Mouse (Mus musculus) T-helper 1 cell (primary cell): ENCODE data around the gene Ssu2.

Source experiments
- in situ Hi-C: fragments of 300-600 bp; cut with MboI, MseI; formaldehyde crosslinking; loops from one replicate; pipeline ENCODE4 v1.15.1; 2025; ENCODE audit warnings: high pct_unique_total_duplicates

Gene Ssu2

DNA sequence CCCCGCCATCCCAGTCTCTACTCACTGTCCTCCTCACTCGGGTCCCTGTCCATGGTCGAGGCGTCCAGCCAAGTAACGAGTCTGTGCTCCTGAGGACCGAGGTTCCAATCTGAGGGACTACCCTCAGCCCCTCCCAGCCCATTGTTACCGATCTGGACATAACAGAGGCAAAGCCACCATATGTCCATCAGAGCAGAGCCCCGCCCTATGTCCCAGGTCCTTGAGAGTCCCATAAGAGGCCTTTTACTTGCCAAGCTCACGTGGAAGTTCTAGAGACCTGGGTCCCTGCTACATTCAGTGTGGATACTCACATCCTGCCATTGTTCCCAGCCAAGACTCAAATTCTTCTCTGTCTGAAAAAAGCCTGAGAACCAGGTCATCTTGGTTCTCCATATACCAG, at the start of gene Ssu2:
Gene Ssu2 (minus strand): TSS at position 77 of the 400 bp plus-strand sequence.
- in situ Hi-C loops: no loop called here

DNA sequence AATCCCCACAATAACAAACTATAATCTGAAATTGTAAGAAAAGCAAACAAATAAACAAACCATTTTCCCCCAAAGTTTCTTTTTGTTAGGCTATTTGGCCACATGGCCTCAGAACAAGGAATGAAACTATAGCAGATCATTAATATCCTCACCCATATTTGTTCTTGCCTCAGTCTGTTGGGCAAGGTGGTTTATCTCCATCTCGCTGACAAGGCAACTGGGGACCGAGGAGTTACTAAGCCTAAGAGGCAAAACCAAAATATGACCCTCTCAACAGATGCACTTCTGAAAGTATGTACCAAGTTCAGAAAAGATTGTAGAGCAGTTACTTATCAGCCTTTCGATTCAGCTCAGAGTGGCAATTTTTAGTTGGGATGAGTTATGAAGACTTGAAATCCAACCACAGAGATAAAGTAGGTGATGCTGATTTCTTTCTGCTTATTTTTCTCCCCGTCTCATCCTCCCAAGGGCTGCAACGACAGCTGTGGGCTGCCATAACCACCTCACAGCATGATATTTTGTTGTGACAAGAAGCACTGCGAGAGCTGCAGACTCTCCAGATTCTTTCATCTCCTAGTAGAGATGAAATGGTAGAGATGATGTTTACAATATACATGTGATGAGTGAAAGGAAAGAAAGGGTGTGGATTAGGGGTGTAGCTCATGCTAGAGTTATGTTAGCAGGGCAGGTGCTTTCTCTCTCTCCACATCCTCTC, 38.4 kb upstream of the Ssu2 start:
- in situ Hi-C loops: no loop called here

DNA sequence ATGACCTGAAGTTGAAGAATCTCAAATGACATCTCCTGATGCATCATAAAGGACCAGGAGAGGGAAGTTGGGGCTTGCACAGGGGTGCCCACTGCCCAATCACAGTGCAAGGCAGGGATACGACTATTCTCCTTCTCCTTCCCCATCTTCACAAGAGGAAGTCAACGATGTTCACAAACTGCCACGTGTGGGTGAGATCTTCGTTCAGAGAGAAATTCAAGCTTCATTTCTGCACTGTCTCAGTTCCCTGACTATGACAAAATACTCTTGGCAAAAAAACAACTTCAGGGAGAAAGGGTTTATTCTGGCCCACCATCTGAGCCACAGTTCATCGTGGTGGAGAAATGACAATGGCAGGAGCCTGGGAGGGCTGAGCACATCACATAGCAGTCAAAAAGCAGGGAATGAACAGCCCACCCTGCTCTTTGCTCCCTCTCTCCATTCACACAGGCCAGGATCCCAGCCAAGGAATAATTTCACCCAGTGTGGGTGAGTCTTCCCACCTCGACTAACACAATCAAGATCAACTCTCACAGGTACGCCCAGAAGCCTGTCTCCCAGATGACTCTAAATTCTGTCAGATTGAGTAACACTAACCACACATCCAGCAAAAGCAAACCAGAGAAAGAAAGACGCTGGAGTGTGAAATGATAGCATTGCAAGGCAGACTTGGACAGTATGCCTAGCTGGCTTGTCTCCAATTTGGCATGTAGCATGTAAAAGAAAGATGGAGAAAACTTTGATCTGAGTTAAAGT, 36.1 kb upstream of the Ssu2 start:
- in situ Hi-C loops: loop anchor here (5.0 kb wide), 1 partner anchor 58 kb away; no protein-coding TSS in a partner anchor

DNA sequence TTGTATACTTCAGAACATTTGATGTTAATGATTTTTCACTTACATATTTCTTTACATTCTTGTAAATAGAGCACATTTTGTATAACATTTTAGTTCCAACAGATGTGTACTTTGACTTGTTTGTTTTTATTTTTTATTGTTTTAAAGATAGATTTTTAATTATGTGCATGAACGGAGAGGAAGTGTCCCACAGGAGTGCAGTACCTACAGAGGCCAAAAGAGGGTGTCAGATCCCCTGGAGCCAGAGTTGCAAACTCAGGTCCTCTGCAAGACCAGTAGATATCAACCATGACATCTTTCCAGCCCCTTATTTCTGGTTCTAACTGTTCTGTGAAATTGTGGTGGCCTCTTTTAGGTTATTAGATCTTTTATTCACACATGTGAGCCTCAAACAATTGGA, 33.1 kb upstream of the Ssu2 start:
- in situ Hi-C loops: loop anchor here (5.0 kb wide), 1 partner anchor 61 kb away; no protein-coding TSS in a partner anchor

DNA sequence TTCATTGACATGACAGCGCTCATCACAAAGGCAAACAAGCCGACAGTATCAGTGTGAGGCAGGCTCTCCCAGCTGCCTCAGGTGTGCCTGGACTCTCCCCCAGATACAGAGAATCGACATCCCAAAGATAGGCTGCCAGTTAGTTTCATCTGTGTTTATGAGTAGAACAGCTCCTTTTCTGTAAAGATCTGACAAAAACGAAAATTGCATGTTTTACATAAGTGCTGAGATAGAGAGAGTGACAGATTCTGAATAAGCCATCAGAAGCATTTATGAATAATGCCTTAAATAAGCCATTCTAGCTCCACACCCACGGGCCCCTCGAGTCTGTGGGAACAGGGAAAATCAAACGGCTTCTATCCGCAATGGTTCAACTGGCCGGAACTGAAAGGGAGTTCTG, 31.5 kb upstream of the Ssu2 start:
- in situ Hi-C loops: no loop called here

DNA sequence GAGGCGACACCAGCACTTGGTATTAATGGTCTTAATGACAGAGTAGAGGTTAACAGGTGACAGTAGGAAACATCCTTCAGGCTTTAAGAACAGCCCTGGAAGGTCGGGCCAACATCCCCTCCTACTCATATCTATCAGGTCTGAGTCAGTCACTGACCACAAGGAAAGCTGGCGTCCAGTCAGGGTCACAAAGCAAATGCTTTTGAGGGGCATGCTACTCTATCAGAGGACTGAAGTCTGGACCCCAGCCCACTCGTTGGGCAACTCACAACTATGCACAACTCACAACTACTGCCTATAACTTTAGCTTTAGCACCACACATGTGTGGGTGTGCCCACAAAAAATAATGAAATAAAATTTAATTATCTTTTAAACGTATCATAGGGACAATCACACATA, 16.3 kb upstream of the Ssu2 start:
- in situ Hi-C loops: no loop called here

DNA sequence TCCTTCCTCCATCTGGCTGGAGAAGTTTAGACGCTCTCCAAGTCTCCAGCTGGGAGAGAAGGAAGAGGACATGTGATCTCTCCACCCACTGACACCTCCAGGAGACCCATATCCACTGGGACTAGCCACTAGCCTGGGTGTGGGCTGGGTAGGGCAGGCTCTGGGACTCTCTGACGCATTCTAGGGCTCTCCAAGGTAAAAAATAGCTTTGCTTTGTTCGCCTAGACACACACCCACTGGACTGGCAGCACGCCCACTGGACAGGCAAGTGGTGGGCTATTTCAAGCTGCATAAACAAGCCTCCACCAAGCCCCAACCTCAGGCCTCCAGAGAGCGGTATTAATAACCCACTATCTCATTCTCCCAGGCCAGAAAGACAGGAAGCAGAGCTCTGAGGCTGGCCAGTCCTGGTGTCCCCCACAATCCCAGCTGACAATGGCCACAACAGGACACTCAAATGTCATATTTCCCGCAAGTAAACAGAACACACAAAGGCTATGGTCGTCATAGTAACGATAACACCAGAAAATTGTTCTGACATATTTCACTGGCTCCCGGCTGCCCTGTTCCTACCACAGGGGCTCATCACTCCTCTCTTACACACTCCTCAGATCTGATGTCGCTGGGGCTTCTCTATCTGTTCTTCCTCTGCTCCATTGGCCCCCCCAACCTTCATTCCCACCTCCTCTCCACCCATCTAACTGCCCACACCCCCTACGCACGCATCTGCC, 14.3 kb upstream of the Ssu2 start:
- in situ Hi-C loops: no loop called here

DNA sequence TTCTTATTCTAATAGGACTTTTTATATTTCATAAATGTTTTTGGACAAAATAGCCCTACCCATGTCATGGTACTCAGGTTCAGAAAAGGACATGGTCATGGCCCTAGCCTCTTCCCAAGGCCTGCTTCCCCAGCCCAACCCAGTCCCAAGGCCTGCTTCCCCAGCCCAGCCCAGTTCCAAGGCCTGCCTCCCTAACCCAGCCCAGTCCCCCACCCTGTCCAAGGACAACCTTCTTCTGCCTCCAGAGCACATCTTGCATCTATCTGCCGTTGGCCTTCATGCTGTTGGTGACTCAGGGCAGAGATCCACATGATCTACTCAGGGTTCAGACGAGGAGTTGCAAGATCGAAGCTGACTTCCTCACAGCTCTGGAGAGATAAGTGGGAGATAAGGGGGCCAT, 9.5 kb upstream of the Ssu2 start:
- in situ Hi-C loops: no loop called here

DNA sequence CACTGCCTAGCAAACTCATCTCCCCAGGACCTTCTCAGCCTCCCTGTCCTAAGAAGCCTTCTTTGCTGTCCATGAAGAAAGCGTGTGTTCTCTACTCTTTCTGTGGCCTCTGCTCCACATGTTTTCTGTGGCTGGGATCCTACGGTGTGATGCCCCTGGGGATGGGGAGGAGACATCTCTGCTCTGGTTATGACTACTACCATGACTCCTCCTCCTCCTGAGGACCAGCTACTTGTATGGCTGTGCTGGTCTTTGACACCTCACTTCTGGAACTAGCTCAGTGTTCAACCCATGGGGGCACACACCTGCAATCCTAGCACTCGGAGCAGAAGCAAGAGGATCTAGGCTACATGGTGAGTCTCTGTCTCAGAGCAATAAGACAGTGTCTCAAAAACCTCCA, 8.5 kb upstream of the Ssu2 start:
- in situ Hi-C loops: no loop called here

DNA sequence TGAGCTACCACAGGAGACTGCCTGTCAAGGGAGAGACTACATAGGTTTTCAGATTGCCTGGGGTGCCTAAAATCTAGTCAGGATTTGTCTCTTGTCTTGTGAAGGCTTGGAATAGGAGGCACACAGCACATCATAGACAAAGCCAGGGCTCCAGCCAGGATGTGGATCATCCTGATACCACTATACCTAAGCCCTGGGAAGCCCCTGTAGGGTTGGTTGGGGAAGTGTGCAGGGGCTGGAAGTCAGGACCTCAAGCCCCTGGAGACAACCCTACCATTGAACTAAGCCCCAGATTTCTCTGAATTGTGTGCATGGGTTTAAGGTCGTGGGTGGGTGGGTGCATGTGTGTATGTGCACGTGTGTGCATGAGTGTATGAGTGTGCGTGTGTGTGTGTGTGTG, 562 bp upstream of the Ssu2 start:
- in situ Hi-C loops: no loop called here

DNA sequence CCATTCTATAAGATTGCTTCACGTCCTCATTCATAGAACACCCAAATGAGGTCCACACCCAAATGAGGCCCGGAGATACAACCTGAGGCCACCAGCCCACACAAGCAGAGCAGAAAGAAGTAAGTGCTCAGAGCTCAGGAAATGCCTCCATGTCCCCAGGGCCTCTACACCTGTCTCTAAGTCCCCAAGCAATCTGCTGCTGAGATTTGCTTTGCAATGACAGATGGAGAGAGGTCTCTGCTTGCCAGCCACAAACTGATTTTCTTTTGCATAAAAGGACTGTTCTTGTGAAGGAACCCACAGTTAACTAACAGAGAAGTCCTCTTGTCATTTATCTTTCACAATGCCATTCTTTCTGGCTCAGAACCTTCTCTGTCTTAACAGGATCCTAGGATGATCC, 1.6 kb downstream of the Ssu2 start:
- in situ Hi-C loops: no loop called here

DNA sequence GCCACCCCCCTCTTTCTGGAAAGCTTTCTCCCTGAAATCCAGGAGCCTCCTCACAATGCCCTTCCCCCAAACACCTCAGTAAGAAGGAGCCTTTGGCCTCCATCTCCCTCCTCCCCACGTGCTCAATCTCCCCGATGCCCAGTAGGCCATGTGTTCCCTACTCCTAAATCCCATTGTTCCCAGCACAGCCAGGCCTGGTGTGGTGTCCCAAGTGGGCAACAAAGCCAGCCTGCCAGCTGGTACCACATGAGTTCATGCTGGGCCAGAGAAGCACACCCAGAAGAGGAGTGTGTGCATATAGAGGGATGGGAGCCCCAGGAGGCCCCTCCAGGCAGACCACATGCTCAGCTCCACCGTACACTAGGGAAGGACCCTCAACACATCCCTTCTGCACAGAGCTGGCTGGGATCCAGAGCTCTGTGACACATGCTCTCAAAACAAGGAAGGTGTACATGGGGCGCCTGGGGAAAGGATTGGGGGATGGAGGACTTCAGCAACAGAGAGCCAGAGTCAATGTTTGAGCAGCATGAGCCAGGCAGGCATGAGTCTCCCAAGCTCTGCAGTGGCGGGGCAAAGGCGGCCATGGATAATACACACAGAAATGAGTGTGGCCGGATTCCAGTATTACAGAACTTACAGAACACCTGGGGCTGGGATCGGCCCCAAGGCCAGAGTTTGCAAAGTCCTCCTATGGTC, 4.7 kb downstream of the Ssu2 start:
- in situ Hi-C loops: no loop called here

DNA sequence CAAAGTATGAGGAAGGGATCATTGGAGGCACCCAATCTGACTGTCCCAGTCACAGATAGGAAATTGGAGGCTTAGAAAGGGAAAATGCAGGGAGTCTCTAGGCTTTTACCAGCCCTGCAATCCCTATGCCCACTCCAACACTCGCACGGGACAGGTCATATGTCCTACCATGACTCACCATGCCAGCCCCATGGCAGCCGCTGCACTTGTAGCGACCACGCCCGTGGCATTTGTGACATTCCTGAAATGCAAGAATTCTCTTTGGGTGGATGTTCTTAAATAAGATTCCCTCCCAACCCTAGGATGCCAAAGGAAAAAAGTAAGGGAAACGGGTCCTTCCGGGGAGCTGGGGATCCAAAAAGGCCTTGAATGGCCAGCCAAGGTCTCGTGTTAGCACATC, 8.8 kb downstream of the Ssu2 start:
- in situ Hi-C loops: no loop called here

DNA sequence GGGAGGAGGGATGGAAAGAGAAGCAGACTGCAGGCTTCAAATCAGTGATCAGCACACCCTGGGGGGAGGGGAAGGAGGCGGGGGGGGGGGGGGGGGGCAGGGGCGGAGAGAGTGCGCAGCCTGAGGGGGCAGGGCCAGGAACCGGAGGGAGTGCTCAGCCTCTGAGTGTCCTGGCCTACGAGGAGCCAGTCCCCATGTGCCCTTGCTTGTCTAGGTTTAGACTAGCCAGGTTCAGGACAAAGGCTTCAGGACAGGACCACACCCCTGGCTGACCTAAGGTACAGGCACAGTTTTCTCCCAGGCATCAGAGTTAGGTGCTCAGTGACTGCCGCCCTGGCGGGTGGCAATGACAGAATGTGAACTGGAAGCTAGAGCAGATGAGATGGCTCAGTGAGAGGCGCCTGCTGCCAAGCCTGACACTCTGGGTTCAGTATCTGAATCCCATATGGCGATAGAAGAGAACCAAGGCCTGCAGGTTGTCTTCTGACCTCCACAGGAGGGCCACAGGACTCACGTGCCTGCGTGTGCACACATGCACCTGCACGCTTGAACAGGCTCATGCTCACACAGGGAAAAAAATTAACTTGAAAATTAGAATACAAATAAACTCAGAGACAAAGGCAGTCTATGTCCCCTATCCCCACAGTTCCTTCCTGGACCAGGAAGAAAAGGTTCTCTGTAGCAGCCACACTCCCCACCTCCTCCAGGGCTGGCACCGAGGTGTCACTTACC, 12.0 kb downstream of the Ssu2 start:
- in situ Hi-C loops: no loop called here

DNA sequence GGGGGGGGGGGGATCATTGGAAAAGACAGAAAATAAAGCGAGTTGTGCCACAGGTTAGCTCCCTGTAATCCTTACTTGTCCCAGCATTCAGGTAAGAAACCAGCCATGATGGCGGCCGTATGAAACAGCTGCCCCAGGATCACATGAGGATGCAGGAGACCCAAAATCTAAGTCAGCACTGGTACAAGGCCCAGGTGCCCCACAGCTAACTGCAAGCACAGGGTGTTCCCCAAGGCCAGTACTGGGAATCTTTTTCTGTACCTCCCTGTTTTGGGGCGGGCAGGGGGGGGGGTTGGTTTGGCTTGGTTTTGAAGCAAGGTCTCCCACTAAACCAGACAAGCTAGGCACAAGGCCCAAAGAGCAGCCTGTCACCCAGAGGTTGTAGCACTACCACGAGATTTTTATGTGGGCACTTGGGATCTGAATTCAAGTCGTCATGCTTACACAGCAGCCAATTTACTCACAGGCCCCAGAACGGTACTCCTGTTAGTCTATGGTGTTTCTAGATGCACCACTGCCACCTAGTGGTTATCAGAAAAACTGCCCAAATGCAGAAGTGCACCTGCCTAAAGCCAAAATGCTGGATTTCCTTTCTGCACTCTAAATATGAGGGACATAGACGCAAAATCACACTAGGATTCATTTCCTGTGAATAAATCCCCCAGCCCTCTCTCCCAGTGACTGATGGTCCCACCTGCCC, 13.8 kb downstream of the Ssu2 start:
- in situ Hi-C loops: loop anchor here (5.0 kb wide), 1 partner anchor 172 kb away; no protein-coding TSS in a partner anchor

DNA sequence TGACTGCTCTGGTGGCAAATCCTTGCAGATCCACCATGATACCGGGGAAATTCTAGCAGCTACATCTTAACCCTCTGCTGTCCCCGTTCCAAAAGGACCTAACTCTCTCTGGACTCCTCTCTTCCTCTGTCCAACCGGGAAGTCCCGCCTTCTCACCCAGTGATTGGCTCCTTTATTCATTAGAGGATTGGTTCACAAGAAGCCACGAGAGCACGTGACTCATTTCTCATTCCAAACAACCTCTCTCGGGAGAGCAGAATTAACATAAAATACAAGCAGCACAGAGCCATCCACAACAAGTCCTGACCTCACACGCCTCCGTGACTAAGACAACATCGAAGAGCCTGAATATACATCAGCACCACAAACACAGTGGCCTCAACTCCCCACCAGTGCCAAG, 22.5 kb downstream of the Ssu2 start:
- in situ Hi-C loops: no loop called here

DNA sequence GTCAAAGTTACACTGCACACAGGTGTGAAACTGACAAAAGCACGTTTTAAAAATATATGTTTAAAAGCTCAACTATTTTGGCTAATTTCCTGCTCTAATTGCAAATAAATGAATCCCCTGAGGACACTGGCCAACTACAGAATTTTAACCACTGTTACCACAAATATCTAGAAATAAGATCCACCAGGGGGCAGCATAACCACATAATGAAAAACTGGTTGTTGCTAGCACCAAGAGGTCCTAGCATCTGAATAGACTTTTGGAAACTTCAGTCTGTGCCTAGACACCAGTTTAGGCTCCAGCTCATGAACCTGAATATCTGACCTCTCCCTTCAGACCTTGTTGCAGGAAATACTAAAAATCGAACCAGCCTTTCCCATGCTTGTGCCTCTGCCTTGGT, 23.2 kb downstream of the Ssu2 start:
- in situ Hi-C loops: no loop called here

DNA sequence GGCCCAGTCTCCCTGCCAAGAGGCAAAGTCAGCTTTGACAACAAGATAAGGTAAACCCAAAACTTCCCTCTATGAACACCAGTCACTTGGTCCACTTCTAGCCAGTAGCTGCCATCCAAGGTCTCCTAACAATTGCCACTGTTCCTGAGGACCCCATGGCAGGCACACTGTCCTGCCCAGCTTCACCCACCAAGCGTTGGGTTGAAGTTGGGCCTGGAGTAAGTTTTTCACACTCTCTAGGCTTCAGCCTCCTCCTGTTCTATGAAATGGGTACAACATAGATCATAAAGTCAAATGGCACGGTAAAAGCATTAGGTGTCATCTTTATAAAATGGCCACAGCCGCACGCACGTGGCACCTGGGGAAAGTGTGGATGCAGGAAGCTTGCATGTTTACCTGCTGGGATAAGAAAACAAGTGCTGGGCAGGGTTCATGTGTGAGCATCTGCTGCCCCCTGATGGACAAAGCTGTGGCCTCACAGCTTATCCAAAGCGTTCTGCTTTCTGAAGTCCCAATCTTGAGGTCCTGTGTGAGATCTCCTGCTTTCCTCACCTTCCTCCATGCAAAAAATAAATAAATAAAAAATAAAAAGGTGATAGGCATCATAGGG, 25.4 kb downstream of the Ssu2 start:
- in situ Hi-C loops: no loop called here

DNA sequence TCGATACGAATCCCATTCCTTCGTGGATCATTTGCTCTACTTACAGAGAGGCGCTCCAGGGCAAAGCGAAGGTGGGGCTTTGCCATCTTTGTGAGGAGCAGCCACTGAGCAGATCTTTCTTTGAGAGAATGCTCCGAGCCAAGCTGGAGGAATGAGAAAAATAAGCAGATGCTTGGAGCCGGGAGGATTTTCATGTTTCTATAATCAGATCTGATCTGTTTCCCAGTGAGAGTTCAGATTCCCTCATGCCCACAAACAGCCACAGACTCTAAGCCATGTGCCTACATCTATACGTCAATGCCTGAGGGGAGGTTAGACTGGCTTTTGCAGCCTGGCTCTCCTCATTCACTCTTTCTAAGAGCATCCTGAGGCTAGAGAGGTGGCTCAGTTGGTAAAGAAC, 27.1 kb downstream of the Ssu2 start:
- in situ Hi-C loops: no loop called here

DNA sequence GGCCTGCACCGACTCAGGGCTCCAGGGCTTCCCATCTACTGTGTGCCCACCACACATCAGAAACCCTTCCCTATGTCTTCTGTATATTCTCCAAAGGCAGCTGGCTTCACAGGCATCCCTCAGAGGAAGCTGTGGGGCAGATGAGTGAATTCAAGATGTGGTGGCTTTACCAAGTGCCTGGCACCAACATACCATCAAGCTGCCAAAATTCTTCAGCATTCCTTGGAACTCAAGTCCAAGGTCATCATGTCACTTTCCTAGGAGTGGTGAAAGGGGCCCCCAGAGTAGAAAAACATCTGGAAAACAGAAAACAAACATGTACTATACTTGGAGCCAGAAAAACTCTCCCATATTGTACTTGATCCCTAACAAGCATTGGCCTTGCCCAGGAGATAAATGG, 28.5 kb downstream of the Ssu2 start:
- in situ Hi-C loops: no loop called here
